Mouse (Mus musculus): ENCODE measurements around the gene Atg4c.

DNA sequence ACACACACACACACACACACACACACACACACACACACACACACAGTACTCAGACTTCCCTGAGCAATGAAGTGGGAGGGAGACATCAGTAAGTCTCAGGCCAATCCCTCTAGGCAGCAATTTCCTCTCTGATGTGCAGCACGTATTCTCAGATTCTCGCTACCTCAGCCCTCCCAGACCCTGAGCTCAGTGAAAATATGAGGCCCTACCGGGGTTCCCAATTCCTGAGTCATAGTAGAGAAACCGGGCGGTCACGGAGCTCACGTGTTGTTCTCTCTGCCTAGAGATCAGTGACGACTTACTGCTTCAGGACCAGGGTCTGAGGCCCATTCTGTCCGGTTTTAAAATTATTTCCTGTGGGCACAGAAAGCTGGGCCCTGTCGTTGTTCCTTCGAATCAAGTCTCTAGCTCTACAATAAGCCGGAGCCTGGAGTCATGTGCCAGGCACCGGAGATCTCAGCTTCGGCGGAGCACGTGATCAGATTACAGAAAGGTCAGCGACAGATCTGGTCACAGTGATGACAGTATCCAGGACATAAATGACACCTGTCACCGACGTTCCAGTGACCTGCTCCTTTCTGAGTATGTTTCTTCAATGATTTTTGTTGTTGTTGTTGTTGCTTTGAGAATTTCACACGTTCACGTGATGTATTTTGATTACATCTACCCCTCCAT is 14.2 kb upstream of the Atg4c start:
- TF ChIP-seq CTCF (IDR thresholded peaks at IDR 0.05) (no peak), EP300 (IDR thresholded peaks at IDR 0.05) (no peak)
